Comparison of ENCODE assay signal across 8 mouse cellular contexts in the genomic region with DNA sequence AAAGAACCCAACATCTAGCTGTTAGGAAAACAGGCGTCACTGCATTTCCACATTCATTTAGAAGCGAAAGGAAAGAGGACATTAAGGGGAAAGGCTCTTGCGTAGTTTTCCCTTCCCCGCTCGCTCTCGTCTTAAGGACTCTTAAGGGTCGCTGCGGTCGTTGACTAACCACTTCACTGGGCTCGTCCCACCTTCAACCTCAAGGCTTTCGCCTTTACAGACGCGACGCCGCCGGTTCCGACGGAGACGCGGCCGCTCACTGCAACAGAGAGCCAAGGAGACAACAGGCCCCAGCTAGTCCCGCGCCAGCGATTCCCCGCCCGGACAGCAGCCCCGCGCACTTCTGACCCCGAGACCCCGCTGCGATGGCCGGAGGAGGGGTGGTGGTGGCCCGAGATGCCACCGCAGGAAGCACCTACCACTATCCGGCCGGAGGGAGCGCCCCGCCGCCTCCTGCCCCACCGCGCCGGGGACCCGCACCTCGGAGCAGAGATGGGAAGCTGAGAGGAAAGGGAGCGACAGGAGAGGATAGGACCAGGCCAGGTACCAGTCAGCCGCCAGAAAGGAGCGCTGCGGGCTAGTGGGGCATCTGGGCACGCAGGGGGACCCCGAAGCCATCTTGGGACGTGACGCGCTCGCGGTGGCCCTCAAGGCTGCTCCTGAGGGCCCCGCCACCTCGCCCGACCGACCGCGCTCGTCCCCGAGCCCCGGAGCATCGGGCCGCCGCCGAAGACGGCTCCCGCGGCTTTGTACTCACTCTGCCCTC. TPM values are rescaled to one million over a fixed set of nuclear protein-coding genes. Genes with fewer than 3 reads are reported as not detected.
DNase-seq lines count a peak whose midpoint lies in the region; ATAC-seq and TF ChIP-seq lines count a peak whose summit lies in the region.

No protein-coding gene starts in this region.

- peaks cover 2% of the 10 kb centered on the region; the same call in 1 of the 2 replicates for H3K79me2 ChIP-seq in heart, adult 2 months (replicated peaks; ENCODE audit: control insufficient read depth, insufficient read depth, low read length)

- peaks cover 20% of the 10 kb centered on the region for H3K36me3 ChIP-seq in heart, adult 2 months (ENCODE audit: control insufficient read depth, insufficient read depth, low read length)
- no peaks in the 10 kb centered on the region for H3K36me3 ChIP-seq in intestine, embryonic 16.5 days (ENCODE audit: control insufficient read depth, insufficient read depth, low read length)
- H3K36me3 ChIP-seq in liver, embryonic 11.5 days (ENCODE audit: control insufficient read depth, insufficient read depth, low read length): no peaks in the 10 kb centered on the region
- H3K36me3 ChIP-seq in midbrain, embryonic 16.5 days (ENCODE audit: control insufficient read depth, insufficient read depth, low read length): no peaks in the 10 kb centered on the region
- H3K36me3 ChIP-seq in spleen, adult 2 months (ENCODE audit: control insufficient read depth, insufficient read depth, low read length): no peaks in the 10 kb centered on the region

- H3K4me3 ChIP-seq in heart, adult 2 months: peak overlapping the region; percentile 89
- H3K4me3 ChIP-seq in intestine, embryonic 16.5 days (ENCODE audit: low read length): peak overlapping the region; percentile 100
- H3K4me3 ChIP-seq in liver, embryonic 11.5 days (ENCODE audit: low read depth, low read length): peak overlapping the region; percentile 91
- H3K4me3 ChIP-seq in midbrain, embryonic 16.5 days (ENCODE audit: low read depth, low read length): peak overlapping the region; percentile 100
- H3K4me3 ChIP-seq in spleen, adult 2 months (ENCODE audit: extremely low read depth, insufficient read depth, insufficient read length): peak overlapping the region; percentile 96

- H3K9ac ChIP-seq in heart, adult 2 months (ENCODE audit: low read depth, low read length): peak overlapping the region; percentile 96
- peak overlapping the region; percentile 100 for H3K9ac ChIP-seq in intestine, embryonic 16.5 days (ENCODE audit: low read depth, low read length)
- H3K9ac ChIP-seq in liver, embryonic 11.5 days (ENCODE audit: low read depth, low read length): peak overlapping the region; percentile 95
- peak overlapping the region; percentile 99 for H3K9ac ChIP-seq in midbrain, embryonic 16.5 days (ENCODE audit: low read depth, low read length)

- 1% methylated on average over 71 of the region's 71 CpGs for WGBS in heart, adult 2 months
- WGBS in intestine, embryonic 16.5 days: under 1% methylated on average over 71 of the region's 71 CpGs
- WGBS in liver, embryonic 11.5 days: under 1% methylated on average over 71 of the region's 71 CpGs
- under 1% methylated on average over 63 of the region's 71 CpGs for WGBS in midbrain, embryonic 16.5 days
- under 1% methylated on average over 69 of the region's 71 CpGs for WGBS in spleen, adult 2 months

- intact Hi-C loops in heart, adult 2 months (cut with DNase I): loop anchor here (2.0 to 5.0 kb wide), 2 partner anchors 46 to 191 kb away; a partner anchor contains a TSS
- intact Hi-C loops in heart, postnatal 25 days (cut with DNase I): loop anchor here (2.0 to 5.0 kb wide), 2 partner anchors 46 to 191 kb away; a partner anchor contains a TSS

- no peak for DNase-seq in heart, adult 2 months
- no peak for DNase-seq in heart, postnatal 25 days (ENCODE audit: low spot score)
- DNase-seq in cerebellum, postnatal 10 days: peak; percentile 71 to 76
- DNase-seq in frontal cortex, postnatal 10 days (ENCODE audit: low spot score in 2 of 2): peak; percentile 41 to 42
- DNase-seq in liver, embryonic 11.5 days (ENCODE audit: low spot score): peak; percentile 74
- DNase-seq in spleen, adult 2 months (ENCODE audit: low read depth in 1 of 2, low spot score in 2 of 2): peak; percentile 18 to 37

- peak; percentile 71 for ATAC-seq in intestine, embryonic 16.5 days
- ATAC-seq in liver, embryonic 11.5 days (replicated peaks; ENCODE audit: low FRiP score): peak; percentile 63
- ATAC-seq in midbrain, embryonic 16.5 days: peak; percentile 84

- no peaks in the 10 kb centered on the region; the same call in none of the 2 replicates for H3K4me1 ChIP-seq in heart, adult 2 months (ENCODE audit: control insufficient read depth, insufficient read depth, low read length)
- H3K4me1 ChIP-seq in intestine, embryonic 16.5 days (ENCODE audit: control insufficient read depth, insufficient read depth, low read length): peaks cover 19% of the 10 kb centered on the region
- peaks cover 22% of the 10 kb centered on the region for H3K4me1 ChIP-seq in liver, embryonic 11.5 days (replicated peaks; ENCODE audit: control insufficient read depth, insufficient read depth, low read length)
- peaks cover 16% of the 10 kb centered on the region for H3K4me1 ChIP-seq in midbrain, embryonic 16.5 days (ENCODE audit: control insufficient read depth, insufficient read depth, low read length)
- H3K4me1 ChIP-seq in spleen, adult 2 months (ENCODE audit: control insufficient read depth, insufficient read depth, insufficient read length): peaks cover 9% of the 10 kb centered on the region

- no peak for TF ChIP-seq POLR2A in heart, adult 2 months (IDR thresholded peaks at IDR 0.05; ENCODE audit: insufficient read depth, low read depth, low read length)
- no peak for TF ChIP-seq POLR2A in spleen, adult 2 months (IDR thresholded peaks at IDR 0.05; ENCODE audit: low read depth, low read length)

- TF ChIP-seq CTCF in heart, adult 2 months (IDR thresholded peaks at IDR 0.05): no peak
- TF ChIP-seq CTCF in spleen, adult 2 months (IDR thresholded peaks at IDR 0.05; ENCODE audit: extremely low read depth, insufficient read depth, insufficient read length, insufficient replicate concordance): no peak

- H3K27me3 ChIP-seq in heart, adult 2 months (ENCODE audit: control insufficient read depth, insufficient read depth, low read length): no peaks in the 10 kb centered on the region
- H3K27me3 ChIP-seq in intestine, embryonic 16.5 days (replicated peaks; ENCODE audit: control insufficient read depth, insufficient read depth, low read length): no peaks in the 10 kb centered on the region
- no peaks in the 10 kb centered on the region for H3K27me3 ChIP-seq in liver, embryonic 11.5 days (replicated peaks; ENCODE audit: control insufficient read depth, insufficient read depth, low read length)
- no peaks in the 10 kb centered on the region for H3K27me3 ChIP-seq in midbrain, embryonic 16.5 days (ENCODE audit: control insufficient read depth, insufficient read depth, low read depth, low read length)
- no peaks in the 10 kb centered on the region for H3K27me3 ChIP-seq in spleen, adult 2 months (ENCODE audit: control insufficient read depth, insufficient read depth, low read length)

- TF ChIP-seq EP300 in heart, adult 2 months (IDR thresholded peaks at IDR 0.05; ENCODE audit: insufficient read depth, low read depth, low read length): no peak

- peak overlapping the region; percentile 73 for H3K4me2 ChIP-seq in intestine, embryonic 16.5 days (ENCODE audit: low read depth, low read length)
- peak overlapping the region; percentile 74 for H3K4me2 ChIP-seq in liver, embryonic 11.5 days
- H3K4me2 ChIP-seq in midbrain, embryonic 16.5 days (ENCODE audit: low read length): peak overlapping the region; percentile 66

- peak overlapping the region; percentile 91 for H3K27ac ChIP-seq in heart, adult 2 months
- peak overlapping the region; percentile 96 for H3K27ac ChIP-seq in intestine, embryonic 16.5 days (ENCODE audit: low read length)
- H3K27ac ChIP-seq in liver, embryonic 11.5 days (ENCODE audit: low read depth, low read length): peak overlapping the region; percentile 94
- peak overlapping the region; percentile 97 for H3K27ac ChIP-seq in midbrain, embryonic 16.5 days (ENCODE audit: low read length)
- H3K27ac ChIP-seq in spleen, adult 2 months (ENCODE audit: insufficient read depth, low read length): peak overlapping the region; percentile 97

- H3K9me3 ChIP-seq in intestine, embryonic 16.5 days (ENCODE audit: control insufficient read depth, low read length): no peaks in the 10 kb centered on the region
- no peaks in the 10 kb centered on the region for H3K9me3 ChIP-seq in liver, embryonic 11.5 days (ENCODE audit: control insufficient read depth, low read length)
- H3K9me3 ChIP-seq in midbrain, embryonic 16.5 days (replicated peaks; ENCODE audit: control insufficient read depth, low read length, poor library complexity, severe bottlenecking): no peaks in the 10 kb centered on the region

RNA-seq across cellular contexts. Expression of a gene that starts 0.6 kb away (rescaled TPM):
- 10 to 100 TPM; 23.1 to 26.4 TPM for total RNA-seq in heart, adult 2 months (2021)
- 21.0 and 38.4 TPM in 2 replicates for polyA plus RNA-seq in heart, adult 2 months (2012; rRNA removed)
- 10 to 100 TPM; 24.8 to 34.4 TPM for total RNA-seq in heart, postnatal 25 days (2021)
- polyA plus RNA-seq in intestine, embryonic 16.5 days (2015; fragmentation: Nextera tagmentation; extraction: Ambion mirVana): 68.7 and 71.3 TPM in 2 replicates
- 31.2 and 37.1 TPM in 2 replicates for polyA plus RNA-seq in liver, embryonic 11.5 days (2014; fragmentation: Nextera tagmentation; extraction: Ambion mirVana)
- 105 and 141 TPM in 2 replicates for polyA plus RNA-seq in midbrain, embryonic 16.5 days (2015; fragmentation: Nextera tagmentation; extraction: Ambion mirVana)
- 25.8 and 27.3 TPM in 2 replicates for polyA plus RNA-seq in spleen, adult 2 months (2012; rRNA removed)

RNA-seq across cellular contexts. Expression of a gene that starts 48.5 kb away (rescaled TPM):
- total RNA-seq in heart, adult 2 months (2021): not detected
- not detected in 2 replicates for polyA plus RNA-seq in heart, adult 2 months (2012; rRNA removed)
- total RNA-seq in heart, postnatal 25 days (2021): under 1 TPM; 0.34 to 0.36 TPM
- polyA plus RNA-seq in intestine, embryonic 16.5 days (2015; fragmentation: Nextera tagmentation; extraction: Ambion mirVana): 78.7 and 81.9 TPM in 2 replicates
- 57.8 and 61.5 TPM in 2 replicates for polyA plus RNA-seq in liver, embryonic 11.5 days (2014; fragmentation: Nextera tagmentation; extraction: Ambion mirVana)
- polyA plus RNA-seq in midbrain, embryonic 16.5 days (2015; fragmentation: Nextera tagmentation; extraction: Ambion mirVana): 17.1 and 24.0 TPM in 2 replicates
- 0.08 and 0.15 TPM in 2 replicates for polyA plus RNA-seq in spleen, adult 2 months (2012; rRNA removed)

RNA-seq across cellular contexts. Expression of a gene that starts 55.8 kb away (rescaled TPM):
- 1 to 10 TPM; 4.4 to 4.8 TPM for total RNA-seq in heart, adult 2 months (2021)
- 2.5 and 3.3 TPM in 2 replicates for polyA plus RNA-seq in heart, adult 2 months (2012; rRNA removed)
- total RNA-seq in heart, postnatal 25 days (2021): 1 to 10 TPM; 4.2 to 4.5 TPM
- polyA plus RNA-seq in intestine, embryonic 16.5 days (2015; fragmentation: Nextera tagmentation; extraction: Ambion mirVana): 10.4 and 10.9 TPM in 2 replicates
- polyA plus RNA-seq in liver, embryonic 11.5 days (2014; fragmentation: Nextera tagmentation; extraction: Ambion mirVana): 5.0 and 6.1 TPM in 2 replicates
- polyA plus RNA-seq in midbrain, embryonic 16.5 days (2015; fragmentation: Nextera tagmentation; extraction: Ambion mirVana): 10.5 and 11.5 TPM in 2 replicates
- polyA plus RNA-seq in spleen, adult 2 months (2012; rRNA removed): 1.5 and 1.7 TPM in 2 replicates

Comparison
In these comparisons a context has a peak if more than half of its experiments do, and no peak if none do; other contexts are left out.
1. DNase-seq: peak in cerebellum, postnatal 10 days (2 of 2), frontal cortex, postnatal 10 days (2 of 2), liver, embryonic 11.5 days (single experiment) and spleen, adult 2 months (2 of 2); none in heart, adult 2 months (0 of 2) and heart, postnatal 25 days (single experiment).
2. RNA of a gene that starts 48.5 kb away (polyA plus RNA-seq): 78.7 to 81.9 TPM in intestine, embryonic 16.5 days, 57.8 to 61.5 TPM in liver, embryonic 11.5 days and 17.1 to 24.0 TPM in midbrain, embryonic 16.5 days; 0.08 to 0.15 TPM in spleen, adult 2 months and not detected in heart, adult 2 months; every median in the first group is over 10 times any median in the second.
3. Peak in every context shown above with its lines, with median percentiles within 50 percentile points of each other: H3K27ac ChIP-seq, H3K4me3 ChIP-seq, H3K9ac ChIP-seq, ATAC-seq and H3K4me2 ChIP-seq.